Mouse (Mus musculus): ENCODE data around the gene Nhsl2. TPM values are rescaled to one million over a fixed set of nuclear protein-coding genes. Genes with fewer than 3 reads are reported as not detected.

Nhsl2 gene
- total and polyA plus RNA-seq, 2 experiments from 2014 or later = 4.0 to 15.8 TPM

- Histone ChIP-seq H3K4me3 (ENCODE audit: low read depth, low read length) (no peak overlapping the region), H3K9me3 (ENCODE audit: low read length) (no peaks in the 10 kb centered on the region), H3K36me3 (ENCODE audit: insufficient read depth) (no peaks in the 10 kb centered on the region), H3K4me2 (ENCODE audit: low read depth) (no peak overlapping the region), H3K27me3 (ENCODE audit: insufficient read depth, low read length) (no peaks in the 10 kb centered on the region), H3K27ac (ENCODE audit: low read depth, low read length) (0 out of 2 replicates have a peak overlapping the region, but pooled peaks have one; percentile 3), H3K9ac (no peak overlapping the region), H3K4me1 (ENCODE audit: insufficient read depth) (no peaks in the 10 kb centered on the region)
- WGBS = 51% methylated on average over 6 of the region's 6 CpGs
- no peak for TF ChIP-seq CTCF (IDR thresholded peaks at IDR 0.05; ENCODE audit: low read depth)
- peak; percentile 78 for ATAC-seq
- peak; percentile 31 for DNase-seq
These were observed 182.7 kb downstream of the Nhsl2 start for GRCm38 (mm10) chrX:102031851-102032250.

GRCm38 (mm10) chrX:102032431-102032830 lies 183.2 kb downstream of the Nhsl2 start:
- no peaks in the 10 kb centered on the region for H3K36me3 ChIP-seq (ENCODE audit: insufficient read depth)
- no peak overlapping the region for H3K4me3 ChIP-seq (ENCODE audit: low read depth, low read length)
- H3K27me3 ChIP-seq (ENCODE audit: insufficient read depth, low read length) = no peaks in the 10 kb centered on the region
- H3K9me3 ChIP-seq (ENCODE audit: low read length) = no peaks in the 10 kb centered on the region
- no peak overlapping the region for H3K4me2 ChIP-seq (ENCODE audit: low read depth)
- ATAC-seq = peak; percentile 27
- no peak overlapping the region for H3K9ac ChIP-seq
- no peaks in the 10 kb centered on the region for H3K4me1 ChIP-seq (ENCODE audit: insufficient read depth)
- H3K27ac ChIP-seq (ENCODE audit: low read depth, low read length) = no peak overlapping the region
- DNase-seq = no peak
- TF ChIP-seq CTCF (IDR thresholded peaks at IDR 0.05; ENCODE audit: low read depth) = no peak
- 49% methylated on average over 8 of the region's 8 CpGs for WGBS

GRCm38 (mm10) chrX:102033566-102033965 lies 184.4 kb downstream of the Nhsl2 start:
- no peak overlapping the region for H3K4me3 ChIP-seq (ENCODE audit: low read depth, low read length)
- no peak for ATAC-seq
- H3K4me2 ChIP-seq (ENCODE audit: low read depth) = no peak overlapping the region
- DNase-seq = no peak
- TF ChIP-seq CTCF (IDR thresholded peaks at IDR 0.05; ENCODE audit: low read depth) = no peak
- no peaks in the 10 kb centered on the region for H3K9me3 ChIP-seq (ENCODE audit: low read length)
- H3K27me3 ChIP-seq (ENCODE audit: insufficient read depth, low read length) = no peaks in the 10 kb centered on the region
- no peak overlapping the region for H3K27ac ChIP-seq (ENCODE audit: low read depth, low read length)
- H3K36me3 ChIP-seq (ENCODE audit: insufficient read depth) = no peaks in the 10 kb centered on the region
- H3K9ac ChIP-seq = no peak overlapping the region
- 77% methylated on average over 2 of the region's 2 CpGs for WGBS
- no peaks in the 10 kb centered on the region for H3K4me1 ChIP-seq (ENCODE audit: insufficient read depth)

GRCm38 (mm10) chrX:102035671-102036070 lies 186.5 kb downstream of the Nhsl2 start:
- ATAC-seq (no peak), DNase-seq (no peak)
- no peaks in the 10 kb centered on the region for H3K36me3 ChIP-seq (ENCODE audit: insufficient read depth)
- no peak overlapping the region for H3K4me3 ChIP-seq (ENCODE audit: low read depth, low read length)
- H3K27me3 ChIP-seq (ENCODE audit: insufficient read depth, low read length) = no peaks in the 10 kb centered on the region
- H3K9me3 ChIP-seq (ENCODE audit: low read length) = no peaks in the 10 kb centered on the region
- no peak for TF ChIP-seq CTCF (IDR thresholded peaks at IDR 0.05; ENCODE audit: low read depth)
- no peak overlapping the region for H3K27ac ChIP-seq (ENCODE audit: low read depth, low read length)
- no peak overlapping the region for H3K9ac ChIP-seq
- 49% methylated on average over 3 of the region's 3 CpGs for WGBS
- no peaks in the 10 kb centered on the region for H3K4me1 ChIP-seq (ENCODE audit: insufficient read depth)
- no peak overlapping the region for H3K4me2 ChIP-seq (ENCODE audit: low read depth)

- no peak for DNase-seq
- ATAC-seq = no peak
- 73% methylated on average over 3 of the region's 3 CpGs for WGBS
These were observed 187.7 kb downstream of the Nhsl2 start for GRCm38 (mm10) chrX:102036866-102037361.

GRCm38 (mm10) chrX:102037506-102037905 lies 188.3 kb downstream of the Nhsl2 start:
- Histone ChIP-seq H3K27ac (ENCODE audit: low read depth, low read length) (no peak overlapping the region), H3K4me3 (ENCODE audit: low read depth, low read length) (no peak overlapping the region), H3K9ac (no peak overlapping the region), H3K36me3 (ENCODE audit: insufficient read depth) (no peaks in the 10 kb centered on the region), H3K9me3 (ENCODE audit: low read length) (no peaks in the 10 kb centered on the region), H3K4me2 (ENCODE audit: low read depth) (no peak overlapping the region), H3K4me1 (ENCODE audit: insufficient read depth) (no peaks in the 10 kb centered on the region), H3K27me3 (ENCODE audit: insufficient read depth, low read length) (no peaks in the 10 kb centered on the region)
- DNase-seq = no peak
- 68% methylated on average over 2 of the region's 2 CpGs for WGBS
- ATAC-seq = no peak
- TF ChIP-seq CTCF (IDR thresholded peaks at IDR 0.05; ENCODE audit: low read depth) = no peak

More at GRCm38 (mm10) chrX:102036866-102037361, 187.7 kb downstream of the Nhsl2 start:
- no peak overlapping the region for H3K27ac ChIP-seq (ENCODE audit: low read depth, low read length)
- no peak overlapping the region for H3K4me2 ChIP-seq (ENCODE audit: low read depth)
- TF ChIP-seq CTCF (IDR thresholded peaks at IDR 0.05; ENCODE audit: low read depth) = no peak
- H3K4me1 ChIP-seq (ENCODE audit: insufficient read depth) = no peaks in the 10 kb centered on the region
- H3K36me3 ChIP-seq (ENCODE audit: insufficient read depth) = no peaks in the 10 kb centered on the region
- H3K27me3 ChIP-seq (ENCODE audit: insufficient read depth, low read length) = no peaks in the 10 kb centered on the region
- H3K4me3 ChIP-seq (ENCODE audit: low read depth, low read length) = no peak overlapping the region
- H3K9ac ChIP-seq = no peak overlapping the region
- no peaks in the 10 kb centered on the region for H3K9me3 ChIP-seq (ENCODE audit: low read length)

GRCm38 (mm10) chrX:102041562-102041961 lies 192.4 kb downstream of the Nhsl2 start:
- 0 out of 2 replicates have a peak, but pooled peaks have one; percentile 12 for ATAC-seq
- Histone ChIP-seq H3K27me3 (ENCODE audit: insufficient read depth, low read length) (no peaks in the 10 kb centered on the region), H3K9ac (no peak overlapping the region), H3K36me3 (ENCODE audit: insufficient read depth) (no peaks in the 10 kb centered on the region), H3K4me3 (ENCODE audit: low read depth, low read length) (no peak overlapping the region), H3K27ac (ENCODE audit: low read depth, low read length) (no peak overlapping the region), H3K4me2 (ENCODE audit: low read depth) (no peak overlapping the region), H3K4me1 (ENCODE audit: insufficient read depth) (no peaks in the 10 kb centered on the region), H3K9me3 (ENCODE audit: low read length) (no peaks in the 10 kb centered on the region)
- no peak for DNase-seq
- WGBS = 54% methylated on average over 7 of the region's 7 CpGs
- no peak for TF ChIP-seq CTCF (IDR thresholded peaks at IDR 0.05; ENCODE audit: low read depth)
